Mouse (Mus musculus) gastrocnemius, postnatal 25 days (tissue): ENCODE data around the gene Rtn3. TPM values are rescaled to one million over a fixed set of nuclear protein-coding genes. Genes with fewer than 3 reads are reported as not detected.
"Not testable (repeated sequence)": the region's sequence is repeated elsewhere in the genome, so short reads cannot be mapped to it uniquely, and the experiment has no call there.

ENCODE experiments used
- DNase-seq: peaks from one replicate; pipeline ENCODE4 v3.0.0; 2022
- total RNA-seq, 2 experiments: library from RNA; stranded (reverse); gene quantifications; 1 replicate in 1 of 2; 2 replicates in 1 of 2; pipeline ENCODE4 v1.2.3; 2021

Gene Rtn3
- total RNA-seq, 2 experiments from 2014 or later = 28.8 to 32.7 TPM

GRCm38 (mm10) chr19:7422656-7423027, 60.4 kb downstream of the Rtn3 start:
- no peak for DNase-seq

- peak; percentile 48 for DNase-seq
These were observed 61.2 kb downstream of the Rtn3 start for GRCm38 (mm10) chr19:7421602-7422591.

- no peak for DNase-seq
These were observed 62.1 kb downstream of the Rtn3 start for GRCm38 (mm10) chr19:7420841-7421601.

GRCm38 (mm10) chr19:7420108-7420507, 63.0 kb downstream of the Rtn3 start:
- DNase-seq = no peak

- no peak for DNase-seq
These were observed 63.9 kb downstream of the Rtn3 start for GRCm38 (mm10) chr19:7419134-7419533.

- DNase-seq = peak; percentile 82
These were observed 64.9 kb downstream of the Rtn3 start for GRCm38 (mm10) chr19:7417911-7418849.

- peak; percentile 81 for DNase-seq
These were observed 66.0 kb downstream of the Rtn3 start, which contains the start of gene 2700081O15Rik for GRCm38 (mm10) chr19:7416834-7417735. Gene 2700081O15Rik, plus strand, starts transcription at chr19:7417625.

- DNase-seq = no peak
These were observed 66.9 kb downstream of the Rtn3 start for GRCm38 (mm10) chr19:7415916-7416833.

- DNase-seq = no peak
These were observed 70.7 kb downstream of the Rtn3 start for GRCm38 (mm10) chr19:7412361-7412760.

GRCm38 (mm10) chr19:7404623-7405229, 78.4 kb downstream of the Rtn3 start:
- DNase-seq = no peak

GRCm38 (mm10) chr19:7400635-7401034, 82.4 kb downstream of the Rtn3 start:
- peak; percentile 17 for DNase-seq

GRCm38 (mm10) chr19:7398898-7399297, 84.2 kb downstream of the Rtn3 start:
- not testable (repeated sequence) for DNase-seq

GRCm38 (mm10) chr19:7396867-7397826, 85.9 kb downstream of the Rtn3 start:
- DNase-seq = peak; percentile 43

GRCm38 (mm10) chr19:7388488-7388887, 94.6 kb downstream of the Rtn3 start:
- DNase-seq = no peak

- DNase-seq = no peak
These were observed 97.0 kb downstream of the Rtn3 start for GRCm38 (mm10) chr19:7386042-7386441.

- peak; percentile 97 for DNase-seq
These were observed 99.9 kb downstream of the Rtn3 start, which contains the start of gene Spindoc for GRCm38 (mm10) chr19:7382903-7383865. Gene Spindoc, minus strand, starts transcription at chr19:7382994.
